Mouse (Mus musculus) cerebellum, adult 11 months (tissue): ENCODE measurements around the gene Klhl12.
A peak's percentile ranks its signal among the peaks of the same experiment; 100 is the strongest.

Source experiments
- DNase-seq: peaks from one replicate; pipeline ENCODE4 v3.0.0; 2022

The Klhl12 gene

DNA sequence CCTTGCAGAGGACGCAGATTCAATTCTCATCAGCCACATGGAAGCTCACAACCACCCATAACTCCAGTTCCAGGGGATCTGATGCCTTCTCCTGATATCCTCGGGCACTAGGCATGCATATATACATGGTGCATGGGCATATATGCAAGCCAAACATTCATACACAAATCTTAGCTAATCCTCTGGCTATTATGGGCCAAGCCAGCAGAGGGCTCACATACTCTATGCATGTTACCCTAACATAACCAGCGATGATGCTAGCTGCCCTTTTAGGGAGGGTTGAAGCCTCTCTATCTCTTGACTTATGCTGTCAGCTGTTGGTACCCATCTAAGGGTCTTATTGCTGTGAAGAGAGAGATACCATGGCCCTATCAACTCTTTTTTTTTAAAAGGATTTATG, 4.3 kb upstream of the Klhl12 start:
- DNase-seq: peak; percentile 15

DNA sequence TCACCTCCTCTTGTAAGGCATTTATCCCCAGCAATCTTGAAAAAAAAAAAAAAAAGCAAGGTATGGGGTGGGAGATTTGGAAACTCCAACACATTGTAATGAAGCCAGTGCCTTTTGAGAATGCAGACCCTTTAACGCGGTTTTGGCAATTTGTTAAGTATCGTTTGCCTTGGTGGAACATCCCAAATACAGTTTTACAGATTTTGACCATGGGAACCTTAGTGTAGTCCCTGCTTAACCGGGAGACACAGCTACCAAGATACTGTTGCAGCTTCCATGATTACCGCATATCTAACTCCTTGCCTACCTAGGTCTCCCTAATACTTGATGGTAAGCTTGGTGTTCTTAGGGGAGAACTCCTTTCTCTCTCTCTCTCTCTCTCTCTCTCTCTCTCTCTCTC, 729 bp downstream of the Klhl12 start:
- DNase-seq: no peak

DNA sequence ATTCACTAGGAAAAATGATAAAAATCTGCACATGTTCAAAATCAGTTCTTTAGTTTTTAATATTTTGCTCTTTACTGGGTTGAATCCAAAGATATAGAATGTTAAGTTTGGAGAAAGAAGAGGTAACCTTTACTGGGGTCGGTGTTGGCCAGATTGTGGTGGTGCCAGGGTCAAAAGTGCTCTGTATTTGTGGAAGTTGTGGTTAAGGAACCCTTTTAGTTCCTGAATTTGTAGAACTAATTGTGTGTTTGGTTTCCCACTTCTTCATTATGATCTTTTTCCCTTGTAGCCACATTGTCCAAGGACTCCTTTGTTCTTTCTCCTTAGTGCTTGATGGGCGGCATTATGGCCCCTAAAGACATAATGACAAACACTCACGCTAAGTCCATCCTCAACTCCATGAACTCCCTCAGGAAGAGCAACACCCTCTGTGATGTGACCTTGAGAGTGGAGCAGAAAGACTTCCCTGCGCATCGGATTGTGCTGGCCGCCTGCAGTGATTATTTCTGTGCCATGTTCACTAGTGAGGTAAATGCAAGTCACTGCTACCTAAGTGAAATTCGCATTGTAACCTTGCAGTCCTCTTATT, 2.9 kb downstream of the Klhl12 start:
- DNase-seq: no peak

DNA sequence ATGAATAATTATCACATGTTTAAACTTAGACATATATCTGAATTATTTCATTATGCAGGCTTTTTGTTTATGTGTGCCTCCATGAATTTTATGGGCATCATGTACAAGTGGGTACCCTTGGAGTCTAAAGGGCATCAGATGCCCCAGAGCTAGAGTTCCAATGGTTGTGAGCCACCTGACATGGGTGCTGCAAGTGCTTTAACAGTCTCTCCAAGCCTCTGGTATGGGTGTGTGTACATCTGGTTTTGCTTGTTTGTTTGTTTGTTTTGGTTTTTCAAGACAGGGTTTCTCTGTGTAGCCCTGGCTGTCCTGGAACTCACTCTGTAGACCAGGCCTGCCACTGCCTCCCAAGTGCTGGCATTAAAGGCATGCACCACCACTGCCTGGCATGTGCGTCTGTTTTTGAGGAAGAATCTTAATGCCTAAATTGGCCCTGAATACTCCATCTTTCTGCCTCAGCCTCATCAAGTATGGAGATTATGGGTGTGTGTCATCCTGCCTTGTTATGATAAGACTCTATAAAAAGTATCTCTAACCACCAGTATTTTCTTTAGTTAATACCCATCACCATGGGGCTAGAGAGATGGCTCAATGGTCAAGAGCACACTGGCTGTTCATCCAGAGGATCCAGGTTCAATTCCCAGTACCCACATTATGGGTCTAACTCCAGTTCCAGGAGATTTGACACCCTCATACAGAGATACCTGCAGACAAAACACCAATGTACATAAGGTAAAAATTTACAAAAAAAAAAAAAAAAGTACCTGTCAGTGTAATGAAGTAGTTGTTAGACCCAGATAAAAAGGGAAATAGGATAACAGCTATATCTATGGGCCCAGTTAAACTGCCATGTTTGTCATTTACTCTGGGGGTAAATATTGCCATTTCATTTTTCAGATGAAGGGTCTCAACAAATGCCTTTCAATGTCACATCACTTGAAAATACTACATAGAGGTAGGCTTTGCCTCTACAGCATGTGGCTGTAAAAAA, 5.3 kb downstream of the Klhl12 start:
- no peak for DNase-seq

DNA sequence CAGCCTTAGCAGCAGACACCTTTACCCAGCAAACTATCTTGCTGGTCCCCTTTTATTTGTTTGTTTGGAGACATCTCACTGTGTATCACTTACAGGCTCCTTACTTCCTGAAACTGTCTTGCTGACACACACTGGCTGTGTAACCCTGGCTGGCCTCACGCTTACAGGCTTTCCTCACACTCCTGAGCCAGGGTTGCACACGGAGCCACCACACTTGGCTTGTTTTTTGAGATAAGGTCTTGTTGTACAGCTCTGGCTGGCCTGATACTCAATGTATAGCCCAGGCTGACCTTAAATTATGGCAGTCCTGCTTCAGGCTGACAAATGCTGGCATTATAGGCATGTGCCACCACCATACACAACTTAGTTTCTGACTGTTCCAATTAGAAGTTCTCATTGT, 29.3 kb downstream of the Klhl12 start:
- DNase-seq: no peak

DNA sequence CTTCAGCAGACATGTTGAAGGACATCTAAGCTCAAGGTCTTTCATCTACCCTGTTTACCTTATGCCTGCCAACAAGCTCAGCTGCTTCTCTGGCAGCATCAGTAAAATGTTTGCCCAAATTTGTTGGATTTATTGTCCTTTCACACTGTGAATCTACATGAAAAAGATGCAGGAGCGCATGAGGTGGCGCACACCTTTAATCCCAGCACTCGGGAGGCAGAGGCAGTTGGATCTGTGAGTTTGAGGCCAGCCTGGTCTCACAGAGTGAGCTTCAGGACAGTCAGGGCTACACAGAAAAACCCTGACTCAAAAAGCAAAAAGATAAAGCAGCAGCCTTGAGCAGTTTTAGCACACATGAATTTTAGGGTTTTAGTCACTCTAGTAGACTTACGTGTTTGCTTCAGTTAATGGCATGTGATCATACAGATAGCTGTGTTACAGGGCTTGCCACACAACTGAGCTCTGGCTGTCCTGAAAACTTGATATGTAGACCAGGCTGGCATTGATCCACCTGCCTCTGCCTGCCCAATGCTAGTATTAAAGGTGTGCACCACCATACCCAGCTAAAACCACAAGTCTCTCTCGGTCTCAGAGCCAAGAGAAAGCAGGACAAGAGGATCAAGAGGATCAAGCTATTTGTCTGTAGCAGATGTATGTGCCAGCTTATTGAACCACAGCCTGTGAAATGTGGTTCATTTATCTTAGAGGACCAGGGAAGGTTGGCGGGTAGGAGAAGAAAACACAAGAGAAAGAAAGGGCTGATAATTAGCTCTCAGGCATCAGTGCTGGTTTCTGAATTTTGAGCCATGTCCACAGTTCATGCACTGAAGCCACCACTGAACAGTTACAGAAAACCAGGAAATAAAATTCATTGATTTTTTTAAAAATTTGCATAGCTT, 35.8 kb downstream of the Klhl12 start:
- DNase-seq: no peak

DNA sequence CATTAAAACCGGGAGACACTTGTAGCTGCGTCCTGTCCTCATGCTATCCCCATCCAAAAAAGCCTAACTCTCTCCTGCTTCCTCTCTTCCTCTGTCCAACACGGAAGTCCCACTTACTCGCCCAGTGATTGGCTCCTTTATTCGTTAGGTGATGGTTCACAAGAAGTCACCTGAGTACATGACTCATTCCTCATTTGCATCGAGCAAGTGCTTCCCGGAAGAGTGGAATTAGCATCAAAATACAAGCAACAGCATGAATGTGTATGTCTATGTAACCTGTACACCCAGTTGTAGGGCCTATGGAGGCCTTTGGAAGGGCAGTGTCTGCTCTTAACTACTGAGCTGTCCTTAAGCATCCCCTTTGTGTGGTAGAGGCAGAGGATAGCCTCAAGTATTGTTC, 36.9 kb downstream of the Klhl12 start:
- no peak for DNase-seq

DNA sequence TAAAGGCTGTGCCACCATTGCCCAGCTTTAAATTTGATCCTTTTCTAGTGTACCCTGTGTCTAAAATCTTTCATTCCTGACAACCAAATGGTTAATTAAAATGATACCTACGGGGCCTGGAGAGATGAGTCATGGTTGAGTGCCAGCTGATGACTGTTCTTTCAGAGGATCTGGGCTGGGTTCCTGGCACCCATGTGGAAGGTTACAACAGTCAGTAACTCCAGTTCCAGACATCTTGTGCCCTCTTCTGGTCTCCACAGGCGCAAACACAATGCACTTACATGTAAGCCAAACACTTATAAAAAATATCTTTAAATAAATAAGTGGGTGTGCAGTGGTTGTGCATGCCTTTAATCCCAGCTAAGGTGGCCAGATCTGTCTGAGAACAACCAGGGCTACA, 38.2 kb downstream of the Klhl12 start:
- peak; percentile 11 for DNase-seq

DNA sequence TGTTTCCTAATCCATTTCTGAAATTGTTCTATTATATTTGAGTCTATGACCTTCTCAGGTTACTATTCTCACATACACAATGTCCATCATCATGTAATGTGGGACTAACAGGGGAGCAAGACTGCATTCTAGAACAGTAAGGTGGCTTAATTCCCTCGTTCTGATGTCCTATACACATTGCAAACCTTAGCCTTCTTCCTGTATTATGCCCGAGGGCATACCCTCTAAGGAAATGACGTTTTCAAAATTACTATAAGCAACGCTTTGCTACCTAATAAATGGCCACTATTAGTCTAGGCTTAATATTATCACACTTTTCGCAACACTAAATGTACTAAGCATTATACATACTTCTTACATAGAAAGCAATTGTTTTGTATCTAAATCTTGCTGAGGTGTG, 38.6 kb downstream of the Klhl12 start:
- no peak for DNase-seq

DNA sequence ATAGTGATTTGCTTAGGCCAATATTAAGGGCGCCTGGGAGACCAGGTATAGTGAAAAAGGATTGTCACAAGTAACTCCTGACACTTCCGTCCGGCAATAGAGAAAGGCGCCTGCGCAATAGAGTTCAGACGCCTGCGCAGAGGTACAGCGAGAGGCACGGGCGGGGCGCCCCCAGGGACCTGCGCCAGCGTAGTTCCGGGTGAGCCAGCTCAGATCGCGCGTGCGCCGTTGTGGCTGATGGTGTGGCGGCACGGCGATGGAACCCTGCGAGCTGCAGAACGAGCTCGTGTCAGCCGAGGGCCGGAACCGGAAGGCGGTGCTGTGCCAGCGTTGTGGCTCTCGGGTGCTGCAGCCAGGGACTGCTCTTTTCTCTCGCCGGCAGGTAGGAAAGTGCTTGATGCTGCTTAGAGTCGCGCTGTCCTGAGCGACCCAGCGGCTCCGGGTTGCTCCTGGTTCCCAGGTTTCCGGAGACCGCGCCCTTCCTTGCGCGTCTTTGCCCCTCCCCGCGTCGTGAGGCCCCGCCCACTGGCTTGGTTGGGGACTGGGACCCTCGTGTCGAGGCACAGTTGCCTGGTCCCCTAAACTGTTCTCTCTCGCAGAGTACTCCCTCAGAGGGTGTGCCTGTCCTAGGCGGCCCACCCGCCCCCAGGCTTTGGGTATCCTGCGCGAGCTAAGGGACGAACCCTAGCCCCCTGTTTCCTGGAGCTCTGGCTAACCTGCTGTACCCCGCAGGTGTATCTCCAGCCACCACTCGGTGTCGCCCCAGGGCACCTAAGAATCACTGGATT, 39.3 kb downstream of the Klhl12 start, which contains the start of gene Rabif:
Gene Rabif (plus strand): TSS at position 221 of the 788 bp plus-strand sequence.
- DNase-seq: peak; percentile 99

DNA sequence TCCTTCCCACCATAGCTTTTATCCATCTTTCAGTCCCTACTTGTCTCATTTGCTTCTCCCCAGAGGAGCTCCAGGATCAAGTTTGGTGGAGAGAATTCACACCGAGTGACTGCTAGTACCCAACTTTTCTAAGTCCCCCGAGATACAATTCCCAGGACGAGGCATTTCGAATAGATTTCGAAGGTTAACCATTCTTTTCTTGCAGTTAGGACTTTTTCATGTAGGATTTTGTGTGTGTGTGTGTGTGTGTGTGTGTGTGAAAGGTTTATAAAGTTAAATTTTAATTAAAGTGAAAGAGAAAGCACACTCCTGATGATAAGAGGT, 39.8 kb downstream of the Klhl12 start:
- DNase-seq: no peak

DNA sequence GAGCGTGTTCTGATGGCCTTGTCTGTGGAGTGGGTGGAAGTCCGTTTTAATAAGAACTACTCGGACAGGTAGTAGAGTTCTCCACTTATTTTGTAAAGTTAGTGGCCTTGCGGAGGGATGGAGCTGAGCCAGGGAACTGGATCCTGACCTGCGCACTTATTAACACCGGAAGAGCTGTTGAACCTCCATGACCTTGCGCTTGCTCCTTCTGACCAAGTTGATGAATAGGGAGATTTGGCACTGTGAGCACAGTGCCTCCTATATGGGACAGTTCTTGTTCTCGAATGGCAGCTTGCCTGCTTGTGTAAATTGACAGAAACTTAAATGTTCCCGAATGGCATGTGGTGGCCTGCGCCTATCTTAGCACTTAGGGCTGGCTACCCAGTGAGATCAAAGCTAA, 40.7 kb downstream of the Klhl12 start:
- no peak for DNase-seq

DNA sequence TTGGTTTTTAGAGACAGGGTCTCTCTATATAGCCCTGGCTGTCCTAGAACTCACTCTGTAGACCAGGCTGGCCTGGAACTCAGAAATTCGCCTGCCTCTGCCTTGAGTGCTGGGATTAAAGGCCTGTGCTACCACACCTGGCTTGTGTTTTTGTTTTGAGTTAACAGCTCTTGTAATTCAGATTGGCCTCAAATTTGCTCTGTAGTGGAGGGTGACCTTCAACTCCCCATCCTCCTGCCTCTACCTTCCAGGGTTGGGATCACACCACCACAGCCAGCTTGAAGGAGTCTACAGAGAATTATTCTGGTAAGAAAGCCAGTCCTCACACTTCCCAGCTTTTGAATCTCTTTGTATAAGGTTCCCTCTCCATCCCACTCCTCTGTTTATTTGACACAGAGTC, 45.6 kb downstream of the Klhl12 start:
- DNase-seq: no peak

DNA sequence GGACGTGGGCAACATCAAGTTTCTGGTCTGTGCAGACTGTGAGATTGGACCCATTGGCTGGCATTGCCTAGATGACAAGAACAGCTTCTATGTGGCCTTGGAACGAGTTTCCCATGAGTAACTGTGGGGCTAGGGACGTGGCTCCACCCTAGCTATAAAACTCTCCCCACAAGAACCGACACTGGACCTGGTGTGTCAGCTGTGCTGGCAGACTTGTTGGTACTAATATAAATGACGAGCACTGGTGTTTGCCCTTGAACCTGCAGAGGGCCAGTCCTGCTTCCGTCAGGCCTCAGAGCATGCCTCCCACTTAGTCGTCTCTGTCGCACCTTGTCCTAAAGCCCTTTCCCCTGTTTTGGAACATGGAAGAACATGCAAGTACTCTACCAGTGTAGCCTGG, 50.9 kb downstream of the Klhl12 start:
- DNase-seq: no peak

DNA sequence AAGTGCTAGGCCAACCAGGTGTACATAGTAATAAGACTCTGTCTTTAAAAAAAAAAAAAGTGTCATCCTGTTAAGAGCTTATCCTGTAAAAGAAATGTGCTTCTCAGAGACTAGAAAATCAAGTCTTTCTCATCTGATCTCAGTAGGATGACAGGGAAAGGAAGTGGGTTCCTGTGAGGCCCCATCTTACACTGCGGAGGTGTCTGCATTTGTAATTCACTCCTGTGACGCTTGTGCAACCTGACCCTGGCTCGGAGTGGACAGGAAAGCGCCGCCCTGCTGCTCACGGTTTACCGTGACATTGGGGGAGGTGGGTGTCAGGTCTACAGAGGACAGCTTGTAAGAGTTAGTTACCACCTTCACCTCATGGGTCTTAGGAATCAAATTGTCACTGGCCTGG, 54.7 kb downstream of the Klhl12 start:
- no peak for DNase-seq

DNA sequence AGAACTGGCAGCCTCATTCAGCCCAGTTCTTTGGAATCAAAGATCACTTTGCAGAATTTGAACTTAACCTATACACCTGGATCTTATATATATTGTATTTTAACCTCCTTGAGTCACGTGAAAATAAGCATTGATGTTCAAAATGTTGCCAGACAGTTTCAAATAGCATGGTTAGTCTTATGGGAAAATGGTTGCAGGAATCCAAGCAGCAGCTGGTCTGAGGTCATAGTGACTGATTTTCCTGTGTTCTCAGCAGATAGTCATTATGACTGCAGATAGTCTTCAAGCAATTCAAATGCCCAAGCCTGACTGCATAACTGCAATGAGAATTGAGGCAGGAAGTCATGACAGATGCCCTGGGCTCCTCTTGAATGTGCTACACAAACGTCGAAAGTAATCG, 56.9 kb downstream of the Klhl12 start:
- DNase-seq: no peak

DNA sequence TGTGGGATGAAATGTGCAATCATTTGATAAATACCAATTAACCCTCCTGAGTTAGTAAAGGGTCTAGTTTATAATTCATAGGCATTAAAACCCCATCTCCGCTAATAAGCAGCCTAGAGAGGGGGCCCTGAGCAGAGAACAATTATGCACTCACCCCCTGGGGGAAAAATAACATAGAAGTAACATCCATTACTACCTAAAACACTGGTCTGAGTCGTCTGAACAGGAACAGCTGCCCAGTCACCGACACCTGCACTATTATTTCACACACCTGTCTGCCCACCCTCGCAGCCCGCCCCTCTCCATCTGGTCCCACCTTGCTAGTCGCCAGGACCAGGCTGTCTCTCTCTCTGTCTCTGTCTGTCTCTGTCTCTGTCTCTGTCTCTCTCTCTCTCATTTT, 57.3 kb downstream of the Klhl12 start:
- no peak for DNase-seq

DNA sequence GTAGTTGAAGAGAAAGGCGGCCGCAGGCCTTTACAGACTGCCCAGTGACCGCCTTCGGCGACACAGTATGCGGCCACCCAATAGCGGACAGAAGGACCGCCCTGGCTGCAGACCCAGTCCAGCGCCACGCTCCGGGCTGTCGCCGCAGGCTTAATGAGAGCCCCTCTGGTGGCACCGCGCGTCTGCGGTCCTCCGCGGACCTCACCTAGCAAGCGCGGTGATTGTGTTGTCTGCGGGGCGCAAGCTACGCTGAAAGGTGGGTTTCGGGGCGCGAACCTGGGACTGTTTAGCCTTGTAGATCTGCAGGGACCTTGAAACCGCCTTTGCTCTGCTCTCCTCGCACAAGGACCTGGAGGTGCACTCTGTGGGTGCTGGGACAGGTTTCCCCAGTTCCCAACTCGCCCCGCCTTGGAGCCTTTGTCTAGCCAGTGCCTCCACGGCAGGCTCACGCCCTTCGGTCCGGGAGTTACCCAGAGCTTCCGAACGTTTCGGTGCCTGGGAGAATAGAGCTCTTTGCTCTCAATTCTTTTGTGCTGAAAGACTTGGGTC, 58.1 kb downstream of the Klhl12 start:
- no peak for DNase-seq

DNA sequence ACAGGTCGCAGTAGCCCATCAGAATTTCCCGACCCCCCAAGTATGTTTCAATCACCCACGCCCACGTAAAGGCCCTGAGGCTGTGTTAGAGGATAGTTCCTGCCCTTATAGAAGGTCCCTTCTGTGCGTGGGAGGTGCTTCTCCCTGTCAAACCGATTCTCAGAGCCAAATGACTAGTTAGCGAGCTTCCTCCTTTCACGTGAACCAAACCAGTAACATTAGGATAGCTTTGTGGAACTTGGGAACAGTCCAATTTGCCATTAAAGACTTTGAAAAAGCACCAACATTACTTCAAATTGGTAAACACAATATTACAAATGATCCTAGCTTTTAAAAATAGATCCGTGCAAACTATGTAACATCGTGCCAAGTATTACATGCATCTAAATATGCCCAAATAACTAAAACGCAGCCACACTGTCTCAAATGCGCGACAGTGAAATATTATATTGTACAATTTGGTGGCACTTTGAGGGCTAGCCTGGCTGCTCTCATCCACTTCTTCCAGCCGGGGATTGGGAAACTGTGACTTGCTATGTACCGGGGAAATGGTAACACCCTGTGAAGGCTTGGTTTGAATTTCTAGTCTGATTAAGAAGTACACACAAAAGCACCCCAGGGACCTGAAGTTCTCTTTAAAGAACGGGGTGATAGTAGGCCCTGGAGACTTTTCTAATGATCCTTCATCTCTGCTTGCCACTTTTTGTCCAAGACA, 58.7 kb downstream of the Klhl12 start:
- no peak for DNase-seq

DNA sequence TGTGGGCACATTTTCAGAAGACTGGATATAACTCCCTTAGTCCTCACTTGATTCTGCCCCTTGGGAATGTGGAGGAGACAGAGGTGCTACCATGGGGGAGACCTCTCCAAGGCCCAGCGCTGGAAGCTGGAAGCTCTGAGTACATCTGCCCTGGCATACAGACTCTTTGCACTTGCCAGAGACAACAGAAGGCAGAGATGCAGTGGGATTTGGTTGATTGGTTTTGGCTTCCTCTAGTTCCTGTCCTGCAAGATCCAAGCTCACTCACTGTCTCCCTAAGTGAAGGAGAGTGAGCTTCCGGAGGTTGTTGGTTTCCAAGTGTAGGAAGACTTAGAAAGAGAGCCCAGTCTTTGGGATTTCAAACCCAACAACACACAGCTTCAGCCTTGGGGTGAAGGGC, 60.6 kb downstream of the Klhl12 start:
- DNase-seq: no peak

DNA sequence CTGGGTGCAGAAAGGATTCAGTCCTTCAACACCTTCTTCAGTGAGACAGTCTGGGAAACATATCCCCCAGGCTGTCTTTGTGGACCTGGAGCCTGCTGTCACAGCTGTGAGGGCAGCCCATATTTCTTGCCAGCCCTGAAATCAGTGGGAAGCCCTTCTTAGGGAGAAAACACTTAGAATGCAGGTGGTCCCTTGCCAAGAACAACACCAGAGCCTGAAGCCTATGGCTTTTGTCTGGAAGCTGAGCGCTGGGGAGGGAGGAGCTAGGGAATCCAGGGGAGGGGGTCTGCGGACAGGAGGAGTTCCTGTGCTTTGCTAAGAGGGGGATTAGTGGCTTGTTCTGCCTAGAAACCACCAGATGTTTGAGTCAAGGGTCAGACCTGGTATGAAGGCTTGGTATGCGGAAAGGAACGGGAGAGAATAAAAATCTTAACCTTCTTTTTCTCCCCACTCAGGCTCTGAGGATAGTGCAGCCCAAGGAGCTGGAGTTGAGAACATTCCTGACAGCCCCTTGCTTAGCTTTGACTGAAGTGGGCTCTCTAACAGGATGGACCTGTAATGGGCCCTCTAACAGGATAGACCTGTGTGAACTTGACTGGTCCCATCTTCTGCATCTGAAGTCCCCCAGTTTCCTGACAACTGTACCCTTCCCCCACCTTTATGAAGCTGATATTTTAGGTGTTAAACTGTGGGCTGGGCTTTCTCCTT, 61.3 kb downstream of the Klhl12 start:
- no peak for DNase-seq
